Mouse (Mus musculus): ENCODE data around the gene Tlk2.
"Not testable (repeated sequence)": the region's sequence is repeated elsewhere in the genome, so short reads cannot be mapped to it uniquely, and the experiment has no call there.

Gene Tlk2

GRCm38 (mm10) chr11:105178516-105178915 is at the start of gene Tlk2:
TSS of gene Tlk2 (plus strand) at chr11:105178807.
- no peak for DNase-seq

- no peak for DNase-seq
Observed at GRCm38 (mm10) chr11:105135692-105136091, 42.9 kb upstream of the Tlk2 start.

DNA sequence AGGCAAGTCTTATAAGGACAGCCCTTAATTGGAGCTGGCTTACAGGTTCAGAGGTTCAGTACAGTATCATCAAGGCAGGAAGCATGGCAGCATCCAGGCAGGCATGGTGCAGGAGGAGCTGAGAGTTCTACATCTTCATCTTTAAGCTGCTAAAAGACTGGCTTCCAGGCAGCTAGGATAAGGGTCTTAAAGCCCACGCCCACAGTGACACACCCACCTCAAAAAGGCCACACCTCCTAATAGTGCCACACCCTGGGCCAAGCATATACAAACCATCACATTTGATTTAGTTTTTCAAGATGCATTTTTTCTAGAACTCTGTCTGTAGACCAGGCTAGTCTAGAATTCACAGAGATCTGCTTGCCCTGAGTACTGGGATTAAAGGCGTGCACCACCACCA is 41.4 kb upstream of the Tlk2 start:
- DNase-seq = not testable (repeated sequence)

GRCm38 (mm10) chr11:105140512-105140911 is 38.1 kb upstream of the Tlk2 start:
- DNase-seq = not testable (repeated sequence)

GRCm38 (mm10) chr11:105141115-105141514 is 37.5 kb upstream of the Tlk2 start:
- DNase-seq = no peak

GRCm38 (mm10) chr11:105143564-105143963 is 35.0 kb upstream of the Tlk2 start:
- no peak for DNase-seq

DNA sequence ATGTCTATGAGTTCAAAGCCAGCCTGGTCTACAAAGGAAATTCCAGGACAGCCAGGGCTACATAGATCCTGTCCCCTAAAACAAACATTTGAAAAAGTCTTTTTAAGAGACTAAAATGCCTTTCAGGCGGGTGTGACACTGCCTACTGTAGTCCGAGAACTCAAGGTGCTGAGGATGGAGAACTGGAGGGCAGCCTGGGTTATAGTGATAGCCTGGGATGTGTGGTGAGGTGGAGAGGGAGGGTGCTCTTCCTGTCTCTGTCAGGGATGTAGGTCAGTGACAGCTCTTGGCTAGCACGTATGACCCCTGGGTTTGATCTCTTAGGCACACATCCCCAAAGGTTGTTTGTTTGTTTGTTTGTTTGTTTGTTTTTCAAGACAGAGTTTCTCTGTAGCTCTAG is 34.5 kb upstream of the Tlk2 start:
- DNase-seq = no peak

GRCm38 (mm10) chr11:105144508-105145210 is 33.9 kb upstream of the Tlk2 start:
- DNase-seq = no peak

- DNase-seq = no peak
Observed at GRCm38 (mm10) chr11:105145211-105145610, 33.4 kb upstream of the Tlk2 start.

DNA sequence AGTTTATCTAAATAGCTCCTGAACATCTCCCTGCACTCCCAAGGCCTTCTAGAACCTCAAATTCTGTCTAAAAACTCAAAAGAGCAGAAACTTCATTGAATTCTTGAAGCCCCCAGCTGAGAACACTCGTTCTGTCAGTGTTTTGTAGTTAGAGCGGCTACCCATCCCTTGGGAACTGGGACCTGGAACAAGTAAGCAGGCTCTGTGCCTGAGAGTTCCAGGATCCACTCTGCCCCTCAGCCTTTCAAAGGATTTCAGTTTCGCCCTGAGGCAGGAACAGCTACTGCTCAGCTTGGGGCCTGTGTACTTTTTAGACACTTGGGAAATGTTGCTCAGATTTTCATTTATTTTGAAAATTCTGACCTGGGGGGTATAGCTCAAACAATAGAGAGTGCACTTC is 32.0 kb upstream of the Tlk2 start, which contains the start of gene Gm10842:
Gene Gm10842 (plus strand): TSS at position 301 of the 400 bp plus-strand sequence.
- DNase-seq = no peak

- no peak for DNase-seq
Observed at GRCm38 (mm10) chr11:105149353-105149752, 29.3 kb upstream of the Tlk2 start.

DNA sequence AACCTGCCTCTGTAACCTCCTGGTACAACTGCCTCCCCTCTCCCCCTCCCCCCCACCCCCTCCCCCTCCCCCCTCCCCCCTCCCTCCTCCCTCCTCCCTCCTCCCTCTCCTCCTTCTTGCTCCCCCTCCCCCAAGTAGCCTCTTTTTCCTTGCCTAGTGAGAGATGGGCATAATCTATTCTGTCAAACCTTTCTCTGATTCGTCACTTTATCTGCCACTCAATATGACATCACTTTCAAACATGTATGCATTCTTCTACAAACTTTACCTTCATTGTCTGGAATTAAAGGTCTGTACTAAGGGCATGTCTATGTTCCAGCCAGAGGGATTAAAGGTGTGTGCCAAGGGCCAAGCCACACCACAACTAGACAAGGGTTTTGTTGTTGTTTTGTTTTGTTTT is 28.8 kb upstream of the Tlk2 start:
- DNase-seq = no peak

GRCm38 (mm10) chr11:105150691-105151090 is 27.9 kb upstream of the Tlk2 start:
- no peak for DNase-seq

- no peak for DNase-seq
Observed at GRCm38 (mm10) chr11:105151226-105152016, 27.2 kb upstream of the Tlk2 start.

GRCm38 (mm10) chr11:105152017-105152300 is 26.6 kb upstream of the Tlk2 start:
- DNase-seq = no peak

- no peak for DNase-seq
Observed at GRCm38 (mm10) chr11:105152357-105152899, 26.2 kb upstream of the Tlk2 start.

- DNase-seq = no peak
Observed at GRCm38 (mm10) chr11:105153068-105153833, 25.4 kb upstream of the Tlk2 start.

- no peak for DNase-seq
Observed at GRCm38 (mm10) chr11:105155915-105156314, 22.7 kb upstream of the Tlk2 start.

DNA sequence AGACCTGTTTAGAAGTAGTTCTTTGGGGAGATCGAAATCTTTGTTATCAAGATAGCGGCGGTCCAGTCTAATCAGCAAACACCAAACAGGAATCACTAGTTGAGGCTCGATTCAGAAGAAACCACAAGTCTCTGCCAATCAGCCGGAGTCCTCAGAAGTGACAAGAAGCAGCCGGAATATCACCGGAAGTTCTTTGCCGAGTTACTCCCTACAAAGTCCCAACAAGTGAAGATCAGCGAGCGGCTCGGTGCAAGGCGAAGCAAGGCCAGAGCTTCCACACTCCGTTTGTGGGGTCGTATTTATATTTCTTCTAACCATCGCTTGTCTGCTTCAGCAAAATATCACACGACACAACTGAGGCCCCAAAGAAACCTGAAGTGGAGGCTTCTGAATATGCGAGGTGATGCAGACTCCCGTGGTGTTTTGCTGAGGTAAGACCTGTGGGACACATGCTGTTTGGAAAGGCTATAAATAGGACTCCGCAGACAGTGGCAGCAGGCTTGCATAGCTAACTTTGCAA is 21.8 kb upstream of the Tlk2 start:
- no peak for DNase-seq

GRCm38 (mm10) chr11:105158047-105158446 is 20.6 kb upstream of the Tlk2 start:
- DNase-seq = no peak

- DNase-seq = no peak
Observed at GRCm38 (mm10) chr11:105159673-105160360, 18.8 kb upstream of the Tlk2 start.

GRCm38 (mm10) chr11:105161411-105161810 is 17.2 kb upstream of the Tlk2 start:
- no peak for DNase-seq
